Mouse (Mus musculus): ENCODE measurements around the gene Lrtm1.

DNA sequence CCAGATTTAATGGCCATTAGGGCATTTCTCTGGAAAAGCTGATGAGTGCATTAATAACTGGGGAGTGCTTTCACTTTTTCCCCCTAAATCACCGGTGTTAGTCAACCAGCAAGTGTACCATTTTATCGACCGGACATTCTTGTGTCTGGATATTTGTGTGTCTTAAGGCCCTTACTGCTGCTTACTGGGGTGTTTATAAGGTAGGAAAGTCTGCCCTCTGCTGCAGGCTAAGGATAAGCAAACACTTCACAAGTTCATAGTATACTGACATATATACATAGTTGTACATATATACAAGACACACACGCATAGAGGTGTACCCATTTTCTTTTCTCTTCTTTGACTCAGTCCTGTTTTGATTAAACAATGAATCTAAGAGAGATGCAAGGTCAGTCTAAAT, 55.7 kb downstream of the Lrtm1 start:
- TF ChIP-seq CTCF (IDR thresholded peaks at IDR 0.05; ENCODE audit: extremely low read depth, insufficient read depth, low read length) = peak; percentile 23; the same call in 1 of the 2 replicates
- no peak for TF ChIP-seq POLR2A (IDR thresholded peaks at IDR 0.05; ENCODE audit: extremely low read depth, insufficient read depth, low read length)

Measured in cortical plate, adult 2 months (tissue).